Mouse (Mus musculus): ENCODE data around the gene Maml2.

Gene Maml2

GRCm38 (mm10) chr9:13297668-13298512, at the start of gene Maml2:
TSS of gene Maml2 (plus strand) at chr9:13297957.
- DNase-seq (ENCODE audit: low spot score in 2 of 2): peak; percentile 21 to 54

- DNase-seq (ENCODE audit: low spot score in 2 of 2): no peak
Observed at GRCm38 (mm10) chr9:13248104-13248503, 49.7 kb upstream of the Maml2 start.

GRCm38 (mm10) chr9:13251251-13251650, 46.5 kb upstream of the Maml2 start:
- DNase-seq (ENCODE audit: low spot score in 2 of 2): no peak

GRCm38 (mm10) chr9:13256726-13257125, 41.0 kb upstream of the Maml2 start:
- DNase-seq (ENCODE audit: low spot score in 2 of 2): no peak

DNA sequence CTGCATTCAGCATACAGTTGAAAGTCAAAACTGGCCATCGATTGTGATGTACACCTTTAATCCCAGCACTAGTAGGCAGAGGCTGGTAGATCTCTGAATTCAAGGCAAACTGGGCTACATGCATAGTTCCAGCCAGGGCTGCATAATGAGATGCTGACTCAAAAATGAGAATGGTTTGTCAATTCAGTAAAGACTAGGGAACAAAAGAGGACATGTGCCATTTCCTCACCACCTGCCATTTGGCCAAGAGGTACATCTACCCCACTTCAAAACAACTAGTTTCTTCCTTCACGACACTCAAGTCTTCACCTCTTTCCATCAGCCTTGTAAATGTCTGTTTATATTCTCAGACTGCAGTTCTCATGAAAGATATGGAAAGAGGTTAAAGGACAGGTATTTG, 39.6 kb upstream of the Maml2 start:
- no peak for DNase-seq (ENCODE audit: low spot score in 2 of 2)

DNA sequence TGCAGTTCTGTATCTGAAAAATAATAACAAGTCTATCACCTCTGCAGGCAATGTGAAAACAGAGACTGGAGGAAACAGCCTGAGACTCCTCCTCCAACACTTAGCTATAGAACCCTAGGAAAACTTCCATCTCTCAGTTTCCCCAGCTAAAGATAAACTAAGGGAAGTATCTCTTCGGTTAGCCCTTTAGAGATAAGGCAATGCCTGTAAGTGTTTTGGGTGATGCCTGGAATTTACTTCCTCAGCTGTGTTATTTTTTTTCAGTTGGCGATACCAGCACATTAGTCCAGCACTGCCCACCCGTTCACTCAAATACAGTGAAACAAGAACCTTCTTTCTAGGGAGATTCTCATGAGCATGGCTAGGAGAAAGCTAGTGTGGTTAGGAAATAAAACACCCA, 36.8 kb upstream of the Maml2 start:
- no peak for DNase-seq (ENCODE audit: low spot score in 2 of 2)

GRCm38 (mm10) chr9:13273219-13273618, 24.5 kb upstream of the Maml2 start:
- DNase-seq (ENCODE audit: low spot score in 2 of 2): no peak

- DNase-seq (ENCODE audit: low spot score in 2 of 2): no peak
Observed at GRCm38 (mm10) chr9:13287482-13287881, 10.3 kb upstream of the Maml2 start.

DNA sequence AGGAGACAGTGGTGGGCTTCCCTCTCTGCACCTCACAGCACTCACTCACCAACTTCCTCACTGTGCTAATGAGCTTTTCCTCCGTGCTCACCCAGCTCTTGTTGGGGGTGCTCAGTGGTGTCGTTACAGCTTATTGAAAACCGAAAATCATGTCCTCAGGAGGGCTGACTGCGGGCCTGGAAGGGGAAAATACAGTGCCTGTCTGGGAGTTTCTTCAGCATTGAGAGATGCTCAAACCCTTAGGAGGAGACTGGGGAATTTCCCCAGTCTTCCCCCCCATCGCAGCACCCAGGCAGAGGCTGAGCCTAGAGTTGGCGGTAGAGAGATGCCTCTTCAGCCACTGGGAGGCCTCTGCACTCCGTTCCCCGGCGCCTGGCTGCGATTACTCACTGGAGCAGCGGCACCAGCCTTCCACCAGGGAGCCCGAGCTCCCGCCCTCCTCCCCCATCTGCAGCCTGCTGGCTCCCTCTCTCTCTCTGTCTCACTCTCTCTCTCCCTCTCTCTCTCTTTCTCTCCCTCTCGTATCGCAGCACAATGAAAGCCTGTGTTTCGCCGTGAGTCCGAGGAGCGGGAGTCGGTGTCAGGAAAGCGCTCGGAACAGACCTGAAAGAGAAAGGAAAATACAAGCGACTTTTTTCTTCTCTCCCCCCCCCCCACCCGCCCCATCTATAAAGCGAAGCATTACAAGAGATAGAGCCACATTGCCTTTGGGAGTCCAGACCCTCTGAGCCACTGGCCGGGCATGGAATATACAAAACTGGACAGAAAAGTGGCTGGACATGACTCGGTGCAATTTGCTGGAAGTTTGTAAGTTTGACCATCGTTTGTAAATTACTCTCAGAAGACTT, 1.3 kb upstream of the Maml2 start:
- peak; percentile 65 to 74 for DNase-seq (ENCODE audit: low spot score in 2 of 2)

DNA sequence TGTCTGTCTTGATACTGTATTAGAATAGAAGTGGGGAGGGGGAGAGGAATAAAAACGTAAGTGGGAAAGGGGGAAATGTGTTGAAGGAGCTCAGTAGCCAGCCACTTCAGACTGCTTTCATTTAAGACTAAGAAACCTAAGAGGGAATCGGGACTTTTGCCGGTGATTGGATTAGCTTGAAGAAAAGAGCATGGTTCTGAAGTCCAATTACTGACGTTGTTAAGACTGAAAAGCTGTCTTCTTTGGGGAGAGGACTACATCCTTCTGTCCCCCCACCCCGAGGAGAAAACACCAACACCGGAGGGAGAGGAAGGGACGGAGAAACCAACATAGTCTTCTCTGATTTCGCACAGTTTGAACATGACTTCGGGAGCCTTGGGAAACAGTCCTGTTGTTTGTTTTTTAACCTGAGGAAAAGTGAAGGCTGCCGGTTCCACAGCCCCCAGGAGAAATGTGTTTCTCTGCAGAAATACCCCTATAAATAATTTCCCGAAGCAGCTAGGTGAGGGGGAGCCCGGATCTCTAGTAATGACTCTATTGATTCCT, 562 bp upstream of the Maml2 start:
- no peak for DNase-seq (ENCODE audit: low spot score in 2 of 2)

DNA sequence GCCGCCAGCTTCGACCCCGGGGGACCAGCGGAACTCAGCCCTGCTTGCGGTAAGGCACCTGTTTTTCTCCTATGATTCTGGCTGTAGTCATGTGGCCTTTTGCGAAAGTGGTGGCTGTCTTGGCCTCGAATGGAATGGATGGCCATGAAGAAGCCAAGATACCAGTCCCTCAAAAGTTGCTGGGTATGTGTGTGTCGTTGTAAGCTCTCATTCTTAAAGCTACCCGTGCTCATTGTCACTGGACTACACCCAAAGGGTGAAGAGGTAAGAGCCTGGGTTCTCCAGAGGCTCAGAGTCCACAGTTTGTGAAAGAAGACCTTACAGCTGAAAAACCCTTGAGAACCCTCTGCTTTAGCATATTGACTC, 739 bp downstream of the Maml2 start:
- no peak for DNase-seq (ENCODE audit: low spot score in 2 of 2)

DNA sequence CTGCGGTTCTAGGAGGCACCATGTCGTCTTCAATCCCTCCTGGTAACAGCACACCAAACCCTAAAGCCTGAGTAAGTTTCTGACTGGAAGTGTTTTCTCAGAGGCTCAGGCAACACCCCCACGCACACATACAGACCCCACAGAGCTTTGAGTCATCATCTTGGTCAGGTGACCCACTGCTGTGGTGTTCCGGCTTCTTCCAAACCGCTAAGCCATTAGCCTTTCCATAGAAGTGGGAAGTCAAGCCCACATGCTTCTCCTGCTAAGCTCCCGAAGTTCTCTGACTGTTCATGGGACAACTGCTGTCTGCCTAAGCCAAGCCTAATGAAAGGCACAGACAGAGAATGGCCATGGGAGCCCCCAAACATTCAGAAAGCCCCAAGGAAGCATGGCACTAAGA, 1.4 kb downstream of the Maml2 start:
- DNase-seq (ENCODE audit: low spot score in 2 of 2): no peak

- DNase-seq (ENCODE audit: low spot score in 2 of 2): no peak
Observed at GRCm38 (mm10) chr9:13300041-13300441, 2.3 kb downstream of the Maml2 start.

GRCm38 (mm10) chr9:13300891-13301782, 3.4 kb downstream of the Maml2 start:
- DNase-seq (ENCODE audit: low spot score in 2 of 2): no peak

GRCm38 (mm10) chr9:13302183-13302825, 4.5 kb downstream of the Maml2 start:
- DNase-seq (ENCODE audit: low spot score in 2 of 2): no peak

- DNase-seq (ENCODE audit: low spot score in 2 of 2): no peak
Observed at GRCm38 (mm10) chr9:13303099-13303771, 5.5 kb downstream of the Maml2 start.

- DNase-seq (ENCODE audit: low spot score in 2 of 2): no peak
Observed at GRCm38 (mm10) chr9:13303976-13304375, 6.2 kb downstream of the Maml2 start.

DNA sequence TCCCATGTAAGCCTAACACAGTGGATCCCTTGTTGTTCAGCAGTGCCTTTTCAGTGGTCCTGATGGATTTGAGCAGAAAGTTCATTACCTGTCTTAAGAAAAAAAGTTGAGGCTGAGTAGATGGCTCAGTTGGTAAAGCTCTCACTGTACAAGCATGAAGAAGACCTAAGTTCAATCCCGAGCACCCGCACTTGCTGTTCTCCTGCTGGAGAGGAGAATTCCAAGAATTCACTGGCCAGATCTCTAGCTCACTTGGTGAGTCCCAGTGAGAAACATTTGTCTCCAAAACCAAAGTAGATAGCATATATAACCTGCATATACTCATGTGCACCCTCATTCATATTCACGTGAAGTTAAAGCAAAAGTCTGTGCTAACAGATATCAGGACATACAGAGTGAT, 8.7 kb downstream of the Maml2 start:
- no peak for DNase-seq (ENCODE audit: low spot score in 2 of 2)

DNA sequence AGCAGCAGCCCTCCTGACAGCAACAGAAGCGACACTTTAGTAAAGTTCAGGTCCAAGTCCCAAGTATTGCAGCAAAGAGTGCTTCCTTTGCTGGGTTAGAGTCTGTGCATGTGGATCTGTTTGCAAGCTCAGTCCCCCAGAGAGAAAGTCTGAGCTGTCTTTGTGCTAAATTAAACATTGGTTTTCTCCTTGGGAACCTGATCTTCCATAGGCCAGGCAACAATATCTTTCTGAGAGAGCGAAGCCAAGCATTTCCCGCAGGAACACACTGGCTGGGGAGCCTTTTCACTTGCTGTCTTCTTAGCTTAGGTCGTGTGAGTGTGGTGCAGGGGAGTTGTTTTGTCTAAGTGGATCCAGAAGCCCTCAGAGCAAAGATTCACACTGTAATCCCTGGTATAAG, 9.5 kb downstream of the Maml2 start:
- no peak for DNase-seq (ENCODE audit: low spot score in 2 of 2)

DNA sequence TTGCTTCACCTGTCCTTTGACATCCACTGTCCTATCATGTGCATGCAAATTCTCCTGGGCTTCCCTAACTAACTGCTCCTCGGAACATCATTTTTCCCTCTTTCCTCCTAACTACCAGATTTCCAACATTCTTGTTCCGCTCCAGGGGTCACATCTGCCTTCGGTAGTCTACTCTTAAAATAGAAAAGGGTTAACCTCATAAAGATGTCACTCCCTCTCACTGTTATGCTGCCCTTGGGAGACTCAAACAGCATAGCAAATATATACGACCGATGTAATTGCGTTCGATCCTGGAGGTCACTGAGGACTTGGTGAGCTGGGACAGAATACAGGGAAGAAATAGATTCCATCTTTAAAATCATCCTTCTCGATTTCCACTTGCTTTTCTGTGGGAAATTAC, 11.0 kb downstream of the Maml2 start:
- DNase-seq (ENCODE audit: low spot score in 2 of 2): no peak

- no peak for DNase-seq (ENCODE audit: low spot score in 2 of 2)
Observed at GRCm38 (mm10) chr9:13309807-13310206, 12.1 kb downstream of the Maml2 start.
